Mouse (Mus musculus) hindbrain, embryonic 16.5 days (tissue): ENCODE results near the gene Arsg. TPM values are rescaled to one million over a fixed set of nuclear protein-coding genes. Genes with fewer than 3 reads are reported as not detected.
"Not testable (repeated sequence)": the region's sequence is repeated elsewhere in the genome, so short reads cannot be mapped to it uniquely, and the experiment has no call there.

Experiments
- ATAC-seq: fragments of 200-750 bp; cut with Nextera tagmentation; 2 replicates; pipeline ENCODE4 v1.8.0; 2017; ENCODE audit warnings: moderate TSS enrichment, moderate library complexity
- H3K27ac ChIP-seq: fragments of 300-500 bp; sonication (generic); 2 replicates; pipeline ENCODE4 v1.5.1; 2014; ENCODE audit warnings: low read depth, mild to moderate bottlenecking, control low read depth, low read length, moderate library complexity
- H3K27me3 ChIP-seq: fragments of 300-500 bp; sonication (generic); replicated peaks from 2 replicates; pipeline ENCODE4 v1.6.1; 2014; ENCODE audit warnings: low read length; ENCODE audit not compliant: control insufficient read depth, insufficient read depth
- H3K36me3 ChIP-seq: fragments of 300-500 bp; sonication (generic); 2 replicates; pipeline ENCODE4 v1.6.1; 2014; ENCODE audit warnings: mild to moderate bottlenecking, low read length, moderate library complexity, mixed read lengths; ENCODE audit not compliant: control insufficient read depth, insufficient read depth
- H3K4me1 ChIP-seq: fragments of 300-500 bp; sonication (generic); 2 replicates; pipeline ENCODE4 v1.6.1; 2014; ENCODE audit warnings: low read depth, low read length; ENCODE audit not compliant: control insufficient read depth, insufficient read depth
- H3K4me2 ChIP-seq: fragments of 300-500 bp; sonication (generic); 2 replicates; pipeline ENCODE4 v1.6.1; 2014; ENCODE audit warnings: mild to moderate bottlenecking, low read length, control low read depth, moderate library complexity
- H3K4me3 ChIP-seq: fragments of 300-500 bp; sonication (generic); 2 replicates; pipeline ENCODE4 v1.5.1; 2014; ENCODE audit warnings: mild to moderate bottlenecking, low read length, control low read depth, moderate library complexity
- H3K9ac ChIP-seq: fragments of 300-500 bp; sonication (generic); 2 replicates; pipeline ENCODE4 v1.6.1; 2014; ENCODE audit warnings: low read depth, mild to moderate bottlenecking, control low read depth, low read length, moderate library complexity
- H3K9me3 ChIP-seq: fragments of 300-500 bp; sonication (generic); 2 replicates; pipeline ENCODE4 v1.6.1; 2014; ENCODE audit warnings: mild to moderate bottlenecking, low read length, moderate library complexity; ENCODE audit not compliant: control insufficient read depth
- WGBS: fragments of 180-500 bp; shearing (Covaris S2); extraction: QIAGEN DNeasy Blood & Tissue Kit; methylation state at CpG from one replicate; pipeline ENCODE4 v1.1.7; 2014; 5-methylcytosine and 5-hydroxymethylcytosine counted together
- polyA plus RNA-seq: library from polyadenylated mRNA; unstranded; fragments of >200 nt; fragmentation: Nextera tagmentation; extraction: Ambion mirVana; gene quantifications from 2 replicates; pipeline ENCODE4 v1.2.1, GENCODE M21; 2015

The Arsg gene
- polyA plus RNA-seq, 1 experiment from 2014 or later, result 8.0 TPM

- H3K9me3 ChIP-seq, result no peaks in the 10 kb centered on the region
- no peaks in the 10 kb centered on the region for H3K36me3 ChIP-seq
- no peak for ATAC-seq
- no peak overlapping the region for H3K9ac ChIP-seq
- no peak overlapping the region for H3K4me2 ChIP-seq
- H3K4me3 ChIP-seq, result no peak overlapping the region
- H3K27me3 ChIP-seq, result no peaks in the 10 kb centered on the region
- WGBS, result 87% methylated on average over 10 of the region's 10 CpGs
- no peak overlapping the region for H3K27ac ChIP-seq
- H3K4me1 ChIP-seq, result no peaks in the 10 kb centered on the region
Observed at GRCm38 (mm10) chr11:109487991-109488684, 15.0 kb downstream of the Arsg start.

GRCm38 (mm10) chr11:109489763-109490162 lies 16.6 kb downstream of the Arsg start:
- Histone ChIP-seq H3K4me2 (no peak overlapping the region), H3K27me3 (no peaks in the 10 kb centered on the region), H3K27ac (no peak overlapping the region), H3K9ac (no peak overlapping the region), H3K9me3 (no peaks in the 10 kb centered on the region), H3K36me3 (no peaks in the 10 kb centered on the region), H3K4me3 (no peak overlapping the region), H3K4me1 (no peaks in the 10 kb centered on the region)
- no peak for ATAC-seq
- 88% methylated on average over 2 of the region's 2 CpGs for WGBS

GRCm38 (mm10) chr11:109491844-109492243 lies 18.7 kb downstream of the Arsg start:
- Histone ChIP-seq H3K4me2 (no peak overlapping the region), H3K9ac (no peak overlapping the region), H3K27ac (no peak overlapping the region), H3K4me3 (no peak overlapping the region), H3K27me3 (no peaks in the 10 kb centered on the region), H3K36me3 (no peaks in the 10 kb centered on the region), H3K4me1 (0 out of 2 replicates have a peak, but pooled peaks cover under 1% of the 10 kb centered on the region), H3K9me3 (no peaks in the 10 kb centered on the region)
- no peak for ATAC-seq
- WGBS, result 88% methylated on average over 4 of the region's 4 CpGs

GRCm38 (mm10) chr11:109492847-109493464 lies 19.8 kb downstream of the Arsg start:
- not testable (repeated sequence) for H3K9me3 ChIP-seq, ATAC-seq, H3K4me3 ChIP-seq, H3K9ac ChIP-seq, H3K4me2 ChIP-seq, H3K36me3 ChIP-seq, H3K27me3 ChIP-seq, H3K27ac ChIP-seq, H3K4me1 ChIP-seq
- WGBS, result 71% methylated on average over 8 of the region's 8 CpGs

- no peak for ATAC-seq
- no peak overlapping the region for H3K27ac ChIP-seq
- no peaks in the 10 kb centered on the region for H3K36me3 ChIP-seq
- no peak overlapping the region for H3K4me2 ChIP-seq
- no peak overlapping the region for H3K4me3 ChIP-seq
- no peaks in the 10 kb centered on the region for H3K27me3 ChIP-seq
- H3K9ac ChIP-seq, result no peak overlapping the region
- H3K9me3 ChIP-seq, result no peaks in the 10 kb centered on the region
- WGBS, result 53% methylated on average over 24 of the region's 24 CpGs
- H3K4me1 ChIP-seq, result peaks cover 5% of the 10 kb centered on the region; the same call in 1 of the 2 replicates
Observed at GRCm38 (mm10) chr11:109494890-109495770, 22.0 kb downstream of the Arsg start.

- 56% methylated on average over 14 of the region's 14 CpGs for WGBS
- no peaks in the 10 kb centered on the region for H3K36me3 ChIP-seq
- H3K4me1 ChIP-seq, result peaks cover 5% of the 10 kb centered on the region; the same call in 1 of the 2 replicates
- ATAC-seq, result no peak
- no peak overlapping the region for H3K27ac ChIP-seq
- H3K4me3 ChIP-seq, result no peak overlapping the region
- H3K9me3 ChIP-seq, result no peaks in the 10 kb centered on the region
- no peak overlapping the region for H3K4me2 ChIP-seq
- H3K27me3 ChIP-seq, result no peaks in the 10 kb centered on the region
- no peak overlapping the region for H3K9ac ChIP-seq
Observed at GRCm38 (mm10) chr11:109495771-109496474, 22.7 kb downstream of the Arsg start.

- peaks cover 5% of the 10 kb centered on the region; the same call in 1 of the 2 replicates for H3K4me1 ChIP-seq
- WGBS, result 77% methylated on average over 7 of the region's 7 CpGs
- no peaks in the 10 kb centered on the region for H3K27me3 ChIP-seq
- no peak overlapping the region for H3K27ac ChIP-seq
- no peaks in the 10 kb centered on the region for H3K9me3 ChIP-seq
- 0 out of 2 replicates have a peak, but pooled peaks have one; percentile 18 for ATAC-seq
- H3K4me3 ChIP-seq, result no peak overlapping the region
- no peak overlapping the region for H3K4me2 ChIP-seq
- no peaks in the 10 kb centered on the region for H3K36me3 ChIP-seq
- H3K9ac ChIP-seq, result no peak overlapping the region
Observed at GRCm38 (mm10) chr11:109496475-109496993, 23.4 kb downstream of the Arsg start.

- Histone ChIP-seq H3K27me3 (no peaks in the 10 kb centered on the region), H3K4me2 (no peak overlapping the region), H3K9me3 (no peaks in the 10 kb centered on the region), H3K4me3 (no peak overlapping the region), H3K4me1 (peaks cover 5% of the 10 kb centered on the region; the same call in 1 of the 2 replicates), H3K27ac (peak overlapping the region; percentile 47), H3K9ac (no peak overlapping the region), H3K36me3 (no peaks in the 10 kb centered on the region)
- 33% methylated on average over 6 of the region's 6 CpGs for whole genome bisulfite sequencing
- peak; percentile 81 for ATAC-seq
Observed at GRCm38 (mm10) chr11:109496996-109497714, 24.0 kb downstream of the Arsg start.
